Mouse (Mus musculus) limb, embryonic 10.5 days (tissue): ENCODE data around the gene Sla2. TPM values are rescaled to one million over a fixed set of nuclear protein-coding genes. Genes with fewer than 3 reads are reported as not detected.
A peak's percentile ranks its signal among the peaks of the same experiment; 100 is the strongest.
"Not testable (repeated sequence)": the region's sequence is repeated elsewhere in the genome, so short reads cannot be mapped to it uniquely, and the experiment has no call there.

Experiments
- DNase-seq: peaks from one replicate; pipeline ENCODE4 v3.0.0-alpha.2; 2017; ENCODE audit warnings: low spot score
- H3K27ac ChIP-seq: fragments of 300-500 bp; sonication (generic); 2 replicates; pipeline ENCODE4 v1.5.1; 2016; ENCODE audit warnings: mild to moderate bottlenecking
- H3K27me3 ChIP-seq: fragments of 300-500 bp; sonication (generic); 2 replicates; pipeline ENCODE4 v1.6.1; 2016; ENCODE audit warnings: low read depth, mild to moderate bottlenecking; ENCODE audit not compliant: poor library complexity, severe bottlenecking
- H3K36me3 ChIP-seq: fragments of 300-500 bp; sonication (generic); 2 replicates; pipeline ENCODE4 v1.6.1; 2016; ENCODE audit warnings: mild to moderate bottlenecking, moderate library complexity
- H3K4me1 ChIP-seq: fragments of 300-500 bp; sonication (generic); 2 replicates; pipeline ENCODE4 v1.6.1; 2016
- H3K4me3 ChIP-seq: fragments of 300-500 bp; sonication (generic); 2 replicates; pipeline ENCODE4 v1.5.1; 2016; ENCODE audit warnings: mild to moderate bottlenecking, moderate library complexity
- H3K9me3 ChIP-seq: fragments of 300-500 bp; sonication (generic); replicated peaks from 2 replicates; pipeline ENCODE4 v1.6.1; 2016; ENCODE audit warnings: mild to moderate bottlenecking
- WGBS: fragments of 180-500 bp; shearing (Covaris S2); methylation state at CpG from one replicate; pipeline ENCODE4 v1.1.7; 2016; 5-methylcytosine and 5-hydroxymethylcytosine counted together
- polyA plus RNA-seq: library from polyadenylated mRNA; unstranded; fragments of >200 nt; fragmentation: Nextera tagmentation; extraction: Ambion mirVana; gene quantifications from 2 replicates; pipeline ENCODE4 v1.2.1, GENCODE M21; 2016

Sla2 gene
- polyA plus RNA-seq, 1 experiment from 2014 or later = 0.45 TPM

DNA sequence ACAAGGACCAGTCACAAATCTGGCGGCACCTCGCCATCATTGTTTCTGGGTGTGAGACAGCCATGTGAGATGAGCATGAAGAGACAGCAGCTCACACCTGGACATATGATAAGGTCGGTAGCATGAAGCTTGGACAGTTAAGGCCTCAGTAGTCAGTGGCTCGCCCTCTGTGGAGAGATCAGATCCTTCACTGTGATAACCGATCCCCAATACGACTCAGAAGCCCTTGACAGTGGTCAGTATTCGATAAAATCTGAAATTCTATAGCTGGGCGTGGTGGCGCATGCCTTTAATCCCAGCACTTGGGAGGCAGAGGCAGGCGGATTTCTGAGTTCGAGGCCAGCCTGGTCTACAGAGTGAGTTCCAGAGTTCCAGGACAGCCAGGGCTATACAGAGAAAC is 32.2 kb upstream of the Sla2 start:
- H3K4me3 ChIP-seq, H3K36me3 ChIP-seq, H3K4me1 ChIP-seq, H3K27ac ChIP-seq, H3K27me3 ChIP-seq, H3K9me3 ChIP-seq, DNase-seq: not testable (repeated sequence)
- 92% methylated on average over 11 of the region's 11 CpGs for WGBS

DNA sequence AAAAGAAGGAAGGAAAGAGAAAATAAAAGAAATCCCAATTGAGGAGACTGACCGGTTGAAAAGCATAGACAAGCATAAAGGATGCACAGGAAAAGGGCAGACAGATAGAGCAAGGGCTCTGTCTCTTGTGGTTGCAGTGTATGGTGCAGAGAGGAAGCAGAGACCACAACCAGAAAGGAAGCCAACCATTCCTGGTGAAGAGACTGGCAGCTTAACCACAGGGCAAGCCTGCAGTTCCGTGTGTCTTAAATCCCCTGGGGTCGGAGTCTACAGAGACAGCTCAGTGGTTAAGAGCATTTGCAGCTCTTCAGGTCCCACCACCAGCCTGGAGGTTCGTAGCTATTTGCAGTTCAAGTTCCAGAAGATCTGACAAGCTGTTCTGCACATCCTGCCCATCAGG is 31.6 kb upstream of the Sla2 start:
- H3K9me3 ChIP-seq = no peaks in the 10 kb centered on the region
- H3K27ac ChIP-seq = no peak overlapping the region
- H3K4me1 ChIP-seq = no peaks in the 10 kb centered on the region
- DNase-seq = no peak
- no peaks in the 10 kb centered on the region for H3K27me3 ChIP-seq
- H3K4me3 ChIP-seq = no peak overlapping the region
- 79% methylated on average over 4 of the region's 4 CpGs for WGBS
- H3K36me3 ChIP-seq = no peaks in the 10 kb centered on the region

DNA sequence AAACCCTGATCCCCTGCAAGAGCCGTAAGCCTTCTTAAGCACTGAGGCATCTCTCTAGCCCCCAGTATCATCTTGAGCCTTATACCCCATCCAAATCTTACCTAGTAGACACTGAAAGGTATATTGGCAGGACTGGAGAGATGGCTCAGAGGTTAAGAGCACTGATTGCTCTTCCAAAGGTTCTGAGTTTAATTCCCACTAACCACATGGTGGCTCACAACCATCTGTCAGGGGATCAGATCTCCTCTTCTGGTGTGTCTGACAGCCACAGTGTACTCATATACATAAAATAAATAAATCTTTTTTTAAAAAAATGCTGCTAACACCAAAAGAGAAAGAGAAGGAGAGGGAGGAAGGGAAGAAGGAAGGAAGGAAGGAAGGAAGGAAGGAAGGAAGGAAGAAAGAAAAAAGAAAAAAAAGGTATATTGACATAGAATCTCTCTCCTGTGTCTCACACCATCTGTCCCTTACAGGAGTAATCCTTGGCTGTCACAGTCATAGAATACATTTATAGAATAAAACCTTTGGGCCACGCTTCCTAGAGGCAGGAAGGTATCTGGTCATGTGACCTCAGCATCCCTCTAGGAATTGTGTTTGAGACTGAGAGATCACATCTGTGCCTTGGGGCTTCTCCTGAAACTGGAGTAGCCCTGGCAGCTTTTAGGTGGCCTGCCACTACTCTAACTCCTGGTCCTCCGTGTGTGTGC is 29.6 kb upstream of the Sla2 start:
- no peaks in the 10 kb centered on the region for H3K4me1 ChIP-seq

DNA sequence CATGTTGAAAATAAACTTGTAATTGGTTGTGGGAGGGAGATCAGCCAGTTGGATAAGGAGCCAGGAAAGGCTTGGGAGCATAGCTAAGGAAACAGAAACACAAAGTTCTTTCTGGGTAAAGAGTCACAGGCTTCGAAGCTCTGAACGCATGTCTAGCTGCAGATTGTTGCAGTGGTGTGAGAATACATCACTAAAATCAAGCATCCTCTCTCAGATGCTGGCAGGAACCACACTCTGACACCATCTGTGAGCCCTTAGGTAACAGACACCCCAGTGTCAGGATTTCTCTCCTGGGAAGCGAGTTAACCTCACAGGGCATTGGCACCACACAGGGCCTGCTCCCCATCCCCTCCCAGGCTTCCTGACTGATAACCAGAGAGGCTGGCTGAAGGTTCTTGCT is 28.6 kb upstream of the Sla2 start:
- no peaks in the 10 kb centered on the region for H3K4me1 ChIP-seq
- DNase-seq = no peak
- H3K4me3 ChIP-seq = no peak overlapping the region
- H3K36me3 ChIP-seq = no peaks in the 10 kb centered on the region
- 76% methylated on average over 3 of the region's 3 CpGs for WGBS
- H3K27me3 ChIP-seq = no peaks in the 10 kb centered on the region
- H3K9me3 ChIP-seq = no peaks in the 10 kb centered on the region
- no peak overlapping the region for H3K27ac ChIP-seq

More for the DNA sequence above, 29.6 kb upstream of the Sla2 start:
- 90% methylated on average over 3 of the region's 3 CpGs for WGBS
- no peaks in the 10 kb centered on the region for H3K27me3 ChIP-seq
- no peak overlapping the region for H3K4me3 ChIP-seq
- DNase-seq = no peak
- H3K27ac ChIP-seq = no peak overlapping the region
- no peaks in the 10 kb centered on the region for H3K9me3 ChIP-seq
- H3K36me3 ChIP-seq = no peaks in the 10 kb centered on the region

DNA sequence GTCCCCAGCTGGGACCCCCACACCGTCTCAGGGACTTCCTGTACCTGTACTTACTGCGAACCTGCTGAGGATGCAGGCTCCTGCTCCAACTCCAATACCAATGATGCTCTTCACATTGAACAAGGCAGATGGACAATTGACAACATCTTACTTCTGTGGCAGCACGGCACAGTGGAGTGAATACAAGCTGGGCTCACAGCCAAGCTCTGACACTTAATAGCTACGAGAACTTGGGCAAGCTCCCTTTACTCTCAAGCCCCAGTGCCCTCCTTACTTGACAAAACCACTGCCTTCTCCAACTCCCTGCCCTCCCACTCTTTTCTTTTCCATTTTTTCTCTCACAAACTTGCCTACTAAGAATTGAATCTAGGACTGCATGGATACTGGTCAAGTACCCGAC is 26.2 kb upstream of the Sla2 start:
- no peaks in the 10 kb centered on the region for H3K9me3 ChIP-seq
- no peak for DNase-seq
- H3K27ac ChIP-seq = no peak overlapping the region
- no peaks in the 10 kb centered on the region for H3K36me3 ChIP-seq
- H3K4me3 ChIP-seq = no peak overlapping the region
- no peaks in the 10 kb centered on the region for H3K27me3 ChIP-seq
- WGBS = 82% methylated on average over 5 of the region's 5 CpGs
- no peaks in the 10 kb centered on the region for H3K4me1 ChIP-seq

DNA sequence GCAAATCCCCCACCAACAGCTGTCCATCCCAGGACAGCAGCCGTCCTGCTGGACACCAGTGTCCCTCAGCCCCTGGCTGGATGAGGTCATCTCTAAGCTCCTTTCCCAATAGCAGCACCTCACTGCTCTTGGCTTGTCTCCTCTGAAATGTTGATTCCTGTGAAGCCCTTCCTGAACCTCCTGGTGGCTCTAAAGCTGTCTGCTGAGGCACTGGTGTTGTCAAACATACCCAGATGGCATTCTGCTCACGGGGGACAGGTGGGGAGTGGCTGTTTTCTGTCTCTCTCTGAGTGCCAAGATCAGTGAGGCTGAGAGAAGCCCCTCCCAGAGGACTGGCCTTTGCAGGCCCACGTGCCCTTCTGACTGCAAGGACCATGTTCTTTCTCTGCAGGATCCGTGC is 18.9 kb upstream of the Sla2 start:
- H3K4me3 ChIP-seq, H3K36me3 ChIP-seq, H3K27me3 ChIP-seq, H3K27ac ChIP-seq, DNase-seq, H3K9me3 ChIP-seq: not testable (repeated sequence)
- H3K4me1 ChIP-seq = peaks cover 13% of the 10 kb centered on the region
- 17% methylated on average over 4 of the region's 4 CpGs for WGBS

- H3K4me3 ChIP-seq = no peak overlapping the region
- DNase-seq = peak; percentile 72
- H3K36me3 ChIP-seq = no peaks in the 10 kb centered on the region
- no peaks in the 10 kb centered on the region for H3K9me3 ChIP-seq
- peaks cover 13% of the 10 kb centered on the region for H3K4me1 ChIP-seq
- no peak overlapping the region for H3K27ac ChIP-seq
- H3K27me3 ChIP-seq = no peaks in the 10 kb centered on the region
- WGBS = 16% methylated on average over 6 of the region's 6 CpGs
Measured at GRCm38 (mm10) chr2:156904976-156905717, 18.2 kb upstream of the Sla2 start.

DNA sequence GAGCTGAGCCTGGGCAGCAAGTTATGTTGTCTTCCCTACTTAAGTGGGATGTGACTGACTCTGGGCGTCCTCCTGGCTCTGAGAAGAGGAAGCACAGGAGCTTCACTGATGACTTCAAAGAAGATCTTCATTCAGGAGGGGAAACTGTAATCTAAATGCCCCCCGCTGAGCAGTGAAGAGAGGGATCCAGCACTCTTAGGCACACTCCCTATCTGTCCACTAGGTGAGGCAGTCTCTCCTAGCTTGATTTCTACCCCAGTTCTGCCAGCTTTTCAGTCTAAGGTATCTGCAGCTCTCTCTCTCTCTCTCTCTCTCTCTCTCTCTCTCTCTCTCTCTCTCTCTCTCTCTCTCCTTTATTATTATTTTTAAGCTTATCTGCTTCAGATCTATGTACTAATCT is 16.4 kb upstream of the Sla2 start:
- WGBS = 17% methylated on average over 2 of the region's 2 CpGs
- Histone ChIP-seq H3K4me3 (no peak overlapping the region), H3K9me3 (no peaks in the 10 kb centered on the region), H3K27ac (no peak overlapping the region), H3K27me3 (no peaks in the 10 kb centered on the region), H3K4me1 (peaks cover 13% of the 10 kb centered on the region), H3K36me3 (no peaks in the 10 kb centered on the region)
- DNase-seq = no peak

- WGBS = 80% methylated on average over 4 of the region's 4 CpGs
- DNase-seq, H3K9me3 ChIP-seq, H3K36me3 ChIP-seq, H3K4me3 ChIP-seq, H3K27ac ChIP-seq, H3K27me3 ChIP-seq: not testable (repeated sequence)
- peaks cover 13% of the 10 kb centered on the region for H3K4me1 ChIP-seq
Measured at GRCm38 (mm10) chr2:156902411-156902810, 15.4 kb upstream of the Sla2 start.

DNA sequence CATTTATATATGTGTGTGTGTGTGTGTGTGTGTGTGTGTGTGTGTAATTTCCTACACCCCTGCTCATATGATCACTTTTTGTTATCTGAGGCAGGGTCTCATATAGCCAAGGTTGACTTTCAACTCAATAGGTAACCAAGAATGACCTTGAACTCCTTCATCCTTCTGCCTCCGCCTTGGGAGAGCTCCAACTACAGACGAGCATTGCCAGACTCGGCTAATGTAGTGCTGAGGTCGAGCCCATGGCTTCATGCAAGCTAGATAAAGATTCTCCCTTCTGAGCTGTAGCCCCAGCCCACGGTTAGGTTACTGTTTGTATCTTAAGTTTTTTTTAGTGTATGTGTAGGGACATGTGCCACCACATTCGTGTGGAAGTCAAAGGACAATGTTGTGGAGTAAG is 14.9 kb upstream of the Sla2 start:
- WGBS = 84% methylated on average over 6 of the region's 6 CpGs
- H3K9me3 ChIP-seq = no peaks in the 10 kb centered on the region
- no peak overlapping the region for H3K4me3 ChIP-seq
- H3K4me1 ChIP-seq = peaks cover 13% of the 10 kb centered on the region
- DNase-seq = no peak
- H3K36me3 ChIP-seq = no peaks in the 10 kb centered on the region
- H3K27me3 ChIP-seq = no peaks in the 10 kb centered on the region
- no peak overlapping the region for H3K27ac ChIP-seq

DNA sequence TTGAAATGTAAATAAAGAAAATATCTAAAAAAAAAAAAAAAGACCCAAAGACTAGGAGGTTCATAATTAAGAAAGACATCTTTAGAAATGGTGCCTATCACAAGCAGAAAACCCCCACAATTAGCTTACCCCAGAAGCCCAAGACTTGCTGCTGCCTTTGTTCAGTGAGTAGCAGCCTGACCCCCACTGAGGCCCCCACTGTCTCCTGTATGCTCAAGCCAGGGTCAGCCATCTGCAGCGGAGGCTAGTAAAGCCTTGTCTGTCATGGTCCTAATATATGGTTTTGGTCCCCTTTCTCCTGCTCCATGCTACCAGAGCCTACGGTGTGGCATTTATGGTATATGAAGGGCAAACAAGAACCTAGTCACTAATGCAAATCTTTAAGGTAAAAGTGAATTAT is 14.4 kb upstream of the Sla2 start:
- H3K27ac ChIP-seq = no peak overlapping the region
- WGBS = 86% methylated on average over 2 of the region's 2 CpGs
- H3K4me1 ChIP-seq = peaks cover 13% of the 10 kb centered on the region
- H3K4me3 ChIP-seq = no peak overlapping the region
- no peaks in the 10 kb centered on the region for H3K36me3 ChIP-seq
- H3K27me3 ChIP-seq = no peaks in the 10 kb centered on the region
- H3K9me3 ChIP-seq = no peaks in the 10 kb centered on the region
- DNase-seq = no peak

DNA sequence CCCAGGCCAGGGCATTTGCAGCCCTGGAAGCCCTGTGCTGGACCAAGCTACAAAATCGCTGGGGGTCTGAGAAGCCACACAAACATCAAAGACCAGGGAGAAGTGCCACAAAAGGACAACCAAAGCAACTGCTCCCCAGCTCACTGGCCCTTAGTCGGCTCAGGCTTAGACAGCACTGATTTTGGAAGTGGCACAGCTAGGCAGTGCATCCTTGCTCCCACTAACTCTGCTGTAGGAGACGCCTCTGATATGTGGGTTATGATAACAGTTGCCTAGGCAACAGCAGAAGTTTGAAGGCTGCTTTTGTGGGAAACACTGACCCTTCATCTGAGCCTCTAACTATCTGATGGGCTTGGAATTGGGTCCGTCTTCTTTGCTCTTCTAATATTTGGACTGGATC is 12.2 kb upstream of the Sla2 start:
- Histone ChIP-seq H3K4me1 (no peaks in the 10 kb centered on the region), H3K27ac (no peak overlapping the region), H3K36me3 (no peaks in the 10 kb centered on the region), H3K27me3 (no peaks in the 10 kb centered on the region), H3K4me3 (no peak overlapping the region), H3K9me3 (no peaks in the 10 kb centered on the region)
- 81% methylated on average over 4 of the region's 4 CpGs for WGBS
- DNase-seq = no peak

- 81% methylated on average over 4 of the region's 4 CpGs for WGBS
- no peaks in the 10 kb centered on the region for H3K9me3 ChIP-seq
Measured at GRCm38 (mm10) chr2:156898374-156898773, 11.4 kb upstream of the Sla2 start.

More at GRCm38 (mm10) chr2:156898374-156898773, 11.4 kb upstream of the Sla2 start:
- no peaks in the 10 kb centered on the region for H3K4me1 ChIP-seq
- no peaks in the 10 kb centered on the region for H3K36me3 ChIP-seq
- no peak for DNase-seq
- no peaks in the 10 kb centered on the region for H3K27me3 ChIP-seq
- no peak overlapping the region for H3K27ac ChIP-seq
- H3K4me3 ChIP-seq = no peak overlapping the region
